Mouse (Mus musculus) C2C12 (cell line): ENCODE results near the gene Ltf. TPM values are rescaled to one million over a fixed set of nuclear protein-coding genes. Genes with fewer than 3 reads are reported as not detected.

Experiments
- polyA plus RNA-seq: library from polyadenylated mRNA; unstranded; fragments of >200 nt; fragmentation: generic; extraction: Trizol; gene quantifications from one replicate; pipeline ENCODE4 v1.2.1, GENCODE M21; 2012; ENCODE audit warnings: missing spikeins

The Ltf gene
- polyA plus RNA-seq, 1 experiment = not detected

Other genes starting within 250 kb of the Ltf start
- not detected for gene Prss42, start 221.1 kb upstream of the Ltf start, polyA plus RNA-seq
- not detected for gene Prss44, start 205.3 kb upstream of the Ltf start, polyA plus RNA-seq
- not detected for gene Prss43, start 192.6 kb upstream of the Ltf start, polyA plus RNA-seq
- not detected for gene Prss45, start 184.7 kb upstream of the Ltf start, polyA plus RNA-seq
- gene Prss46, start 174.8 kb upstream of the Ltf start, polyA plus RNA-seq = 0.12 TPM
- 0.04 TPM for gene Prss50, start 161.3 kb upstream of the Ltf start, polyA plus RNA-seq
- 2.6 TPM for gene Als2cl, start 139.4 kb upstream of the Ltf start, polyA plus RNA-seq
- not detected for gene Tmie, start 139.2 kb upstream of the Ltf start, polyA plus RNA-seq
- gene Fam240a, start 102.4 kb upstream of the Ltf start, polyA plus RNA-seq = not detected
- not detected for gene Tdgf1, start 73.1 kb upstream of the Ltf start, polyA plus RNA-seq
- gene Lrrc2, start 67.7 kb upstream of the Ltf start, polyA plus RNA-seq = 0.01 TPM
- not detected for gene Rtp3, start 28.7 kb upstream of the Ltf start, polyA plus RNA-seq
- not detected for gene Ccrl2, start 38.2 kb downstream of the Ltf start, polyA plus RNA-seq
- 29.4 TPM for gene Lrrfip2, start 98.3 kb downstream of the Ltf start, polyA plus RNA-seq